Mouse (Mus musculus) limb, embryonic 10.5 days (tissue): ENCODE measurements around the gene Gpr75. TPM values are rescaled to one million over a fixed set of nuclear protein-coding genes. Genes with fewer than 3 reads are reported as not detected.

Source experiments
- DNase-seq: peaks from one replicate; pipeline ENCODE4 v3.0.0-alpha.2; 2017; ENCODE audit warnings: low spot score
- H3K27ac ChIP-seq: fragments of 300-500 bp; sonication (generic); 2 replicates; pipeline ENCODE4 v1.5.1; 2016; ENCODE audit warnings: mild to moderate bottlenecking
- H3K27me3 ChIP-seq: fragments of 300-500 bp; sonication (generic); 2 replicates; pipeline ENCODE4 v1.6.1; 2016; ENCODE audit warnings: low read depth, mild to moderate bottlenecking; ENCODE audit not compliant: poor library complexity, severe bottlenecking
- H3K36me3 ChIP-seq: fragments of 300-500 bp; sonication (generic); 2 replicates; pipeline ENCODE4 v1.6.1; 2016; ENCODE audit warnings: mild to moderate bottlenecking, moderate library complexity
- H3K4me1 ChIP-seq: fragments of 300-500 bp; sonication (generic); 2 replicates; pipeline ENCODE4 v1.6.1; 2016
- H3K4me3 ChIP-seq: fragments of 300-500 bp; sonication (generic); 2 replicates; pipeline ENCODE4 v1.5.1; 2016; ENCODE audit warnings: mild to moderate bottlenecking, moderate library complexity
- H3K9me3 ChIP-seq: fragments of 300-500 bp; sonication (generic); replicated peaks from 2 replicates; pipeline ENCODE4 v1.6.1; 2016; ENCODE audit warnings: mild to moderate bottlenecking
- WGBS: fragments of 180-500 bp; shearing (Covaris S2); methylation state at CpG from one replicate; pipeline ENCODE4 v1.1.7; 2016; 5-methylcytosine and 5-hydroxymethylcytosine counted together
- polyA plus RNA-seq: library from polyadenylated mRNA; unstranded; fragments of >200 nt; fragmentation: Nextera tagmentation; extraction: Ambion mirVana; gene quantifications from 2 replicates; pipeline ENCODE4 v1.2.1, GENCODE M21; 2016

The Gpr75 gene
- polyA plus RNA-seq: 0.23 and 0.48 TPM in 2 replicates

GRCm38 (mm10) chr11:30885171-30885871 lies at the start of gene Gpr75, which contains the start of gene Asb3:
Gene Gpr75, plus strand, starts transcription at chr11:30885358.
Gene Asb3, plus strand, starts transcription at chr11:30885416.
- peak; percentile 58 for DNase-seq
- Histone ChIP-seq H3K36me3 (peaks cover 2% of the 10 kb centered on the region), H3K27me3 (no peaks in the 10 kb centered on the region), H3K27ac (peak within 1 kb of the TSS; percentile 71), H3K9me3 (no peaks in the 10 kb centered on the region), H3K4me3 (peak within 1 kb of the TSS; percentile 62), H3K4me1 (peaks cover 9% of the 10 kb centered on the region)
- WGBS: 4% methylated on average over 41 of the region's 41 CpGs

GRCm38 (mm10) chr11:30838793-30839192 lies 46.4 kb upstream of the Gpr75 start:
- Histone ChIP-seq H3K4me3 (no peak overlapping the region), H3K36me3 (peaks cover 94% of the 10 kb centered on the region), H3K27ac (no peak overlapping the region), H3K27me3 (no peaks in the 10 kb centered on the region), H3K9me3 (no peaks in the 10 kb centered on the region), H3K4me1 (no peaks in the 10 kb centered on the region)
- no peak for DNase-seq
- 95% methylated on average over 2 of the region's 2 CpGs for WGBS

- H3K36me3 ChIP-seq: peaks cover 88% of the 10 kb centered on the region
- 100% methylated on average over 1 of the region's 1 CpGs for WGBS
Observed at GRCm38 (mm10) chr11:30844355-30844754, 40.8 kb upstream of the Gpr75 start.

GRCm38 (mm10) chr11:30872425-30872824 lies 12.7 kb upstream of the Gpr75 start:
- no peak for DNase-seq
- H3K9me3 ChIP-seq: no peaks in the 10 kb centered on the region
- no peak overlapping the region for H3K27ac ChIP-seq
- no peak overlapping the region for H3K4me3 ChIP-seq
- no peaks in the 10 kb centered on the region for H3K27me3 ChIP-seq
- peaks cover 60% of the 10 kb centered on the region for H3K36me3 ChIP-seq
- no peaks in the 10 kb centered on the region for H3K4me1 ChIP-seq

More at GRCm38 (mm10) chr11:30844355-30844754, 40.8 kb upstream of the Gpr75 start:
- Histone ChIP-seq H3K9me3 (no peaks in the 10 kb centered on the region), H3K4me1 (no peaks in the 10 kb centered on the region), H3K27ac (no peak overlapping the region), H3K27me3 (no peaks in the 10 kb centered on the region), H3K4me3 (no peak overlapping the region)
- DNase-seq: no peak

- DNase-seq: no peak
- WGBS: 93% methylated on average over 2 of the region's 2 CpGs
- no peaks in the 10 kb centered on the region for H3K27me3 ChIP-seq
- no peak overlapping the region for H3K4me3 ChIP-seq
- no peak overlapping the region for H3K27ac ChIP-seq
- H3K36me3 ChIP-seq: no peaks in the 10 kb centered on the region
- peaks cover 9% of the 10 kb centered on the region for H3K4me1 ChIP-seq
- H3K9me3 ChIP-seq: no peaks in the 10 kb centered on the region
Observed at GRCm38 (mm10) chr11:30888153-30888552, 3.0 kb downstream of the Gpr75 start.

GRCm38 (mm10) chr11:30896201-30896600 lies 11.0 kb downstream of the Gpr75 start:
- no peaks in the 10 kb centered on the region for H3K27me3 ChIP-seq
- WGBS: 92% methylated on average over 1 of the region's 1 CpGs
- H3K9me3 ChIP-seq: no peaks in the 10 kb centered on the region
- H3K27ac ChIP-seq: no peak overlapping the region
- no peaks in the 10 kb centered on the region for H3K4me1 ChIP-seq
- DNase-seq: no peak
- H3K4me3 ChIP-seq: no peak overlapping the region
- H3K36me3 ChIP-seq: no peaks in the 10 kb centered on the region

GRCm38 (mm10) chr11:30899312-30899711 lies 14.2 kb downstream of the Gpr75 start:
- no peaks in the 10 kb centered on the region for H3K36me3 ChIP-seq
- no peak for DNase-seq

GRCm38 (mm10) chr11:30912311-30912710 lies 27.2 kb downstream of the Gpr75 start:
- H3K27ac ChIP-seq: no peak overlapping the region
- H3K4me3 ChIP-seq: no peak overlapping the region
- H3K27me3 ChIP-seq: no peaks in the 10 kb centered on the region
- no peaks in the 10 kb centered on the region for H3K36me3 ChIP-seq
- no peaks in the 10 kb centered on the region for H3K4me1 ChIP-seq
- no peaks in the 10 kb centered on the region for H3K9me3 ChIP-seq
- no peak for DNase-seq
- 90% methylated on average over 3 of the region's 3 CpGs for WGBS

More at GRCm38 (mm10) chr11:30899312-30899711, 14.2 kb downstream of the Gpr75 start:
- Histone ChIP-seq H3K4me1 (no peaks in the 10 kb centered on the region), H3K27ac (no peak overlapping the region), H3K27me3 (no peaks in the 10 kb centered on the region), H3K9me3 (no peaks in the 10 kb centered on the region), H3K4me3 (no peak overlapping the region)

- H3K27ac ChIP-seq: no peak overlapping the region
- peaks cover 22% of the 10 kb centered on the region for H3K36me3 ChIP-seq
- DNase-seq: no peak
- no peaks in the 10 kb centered on the region for H3K9me3 ChIP-seq
- 58% methylated on average over 1 of the region's 1 CpGs for WGBS
- no peaks in the 10 kb centered on the region for H3K27me3 ChIP-seq
- H3K4me3 ChIP-seq: no peak overlapping the region
- H3K4me1 ChIP-seq: no peaks in the 10 kb centered on the region
Observed at GRCm38 (mm10) chr11:30920641-30921040, 35.5 kb downstream of the Gpr75 start.

GRCm38 (mm10) chr11:30923283-30923682 lies 38.1 kb downstream of the Gpr75 start:
- H3K36me3 ChIP-seq: peaks cover 39% of the 10 kb centered on the region
- no peaks in the 10 kb centered on the region for H3K9me3 ChIP-seq
- no peaks in the 10 kb centered on the region for H3K4me1 ChIP-seq
- DNase-seq: no peak
- WGBS: 97% methylated on average over 3 of the region's 3 CpGs
- H3K27ac ChIP-seq: no peak overlapping the region
- H3K4me3 ChIP-seq: no peak overlapping the region
- H3K27me3 ChIP-seq: no peaks in the 10 kb centered on the region

- no peaks in the 10 kb centered on the region for H3K9me3 ChIP-seq
Observed at GRCm38 (mm10) chr11:30928079-30928478, 42.9 kb downstream of the Gpr75 start.

GRCm38 (mm10) chr11:30928498-30928897 lies 43.3 kb downstream of the Gpr75 start:
- Histone ChIP-seq H3K36me3 (peaks cover 72% of the 10 kb centered on the region), H3K4me3 (no peak overlapping the region), H3K27ac (no peak overlapping the region), H3K9me3 (no peaks in the 10 kb centered on the region), H3K27me3 (no peaks in the 10 kb centered on the region), H3K4me1 (no peaks in the 10 kb centered on the region)
- DNase-seq: no peak
- WGBS: 100% methylated on average over 1 of the region's 1 CpGs

More at GRCm38 (mm10) chr11:30928079-30928478, 42.9 kb downstream of the Gpr75 start:
- Histone ChIP-seq H3K4me3 (no peak overlapping the region), H3K27ac (no peak overlapping the region), H3K36me3 (peaks cover 75% of the 10 kb centered on the region), H3K27me3 (no peaks in the 10 kb centered on the region), H3K4me1 (no peaks in the 10 kb centered on the region)
- no peak for DNase-seq
